Mouse (Mus musculus) liver, embryonic 11.5 days (tissue): Measurements from ENCODE around the gene Agfg2. TPM values are rescaled to one million over a fixed set of nuclear protein-coding genes. Genes with fewer than 3 reads are reported as not detected.

Experiments
- ATAC-seq: fragments of 200-750 bp; cut with Nextera tagmentation; replicated peaks from 2 replicates; pipeline ENCODE4 v1.8.0; 2017; ENCODE audit warnings: moderate number of reproducible peaks, mild to moderate bottlenecking, moderate TSS enrichment, moderate library complexity; ENCODE audit not compliant: low FRiP score
- DNase-seq: peaks from one replicate; pipeline ENCODE4 v3.0.0-alpha.2; 2017; ENCODE audit warnings: low spot score
- H3K27ac ChIP-seq: fragments of 300-500 bp; sonication (generic); 2 replicates; pipeline ENCODE4 v1.5.1; 2014; ENCODE audit warnings: mild to moderate bottlenecking, low read depth, low read length, control low read depth
- H3K27me3 ChIP-seq: fragments of 300-500 bp; sonication (generic); replicated peaks from 2 replicates; pipeline ENCODE4 v1.6.1; 2014; ENCODE audit warnings: low read length, mixed read lengths; ENCODE audit not compliant: control insufficient read depth, insufficient read depth
- H3K36me3 ChIP-seq: fragments of 300-500 bp; sonication (generic); 2 replicates; pipeline ENCODE4 v1.6.1; 2014; ENCODE audit warnings: mild to moderate bottlenecking, low read length, moderate library complexity, mixed read lengths; ENCODE audit not compliant: control insufficient read depth, insufficient read depth
- H3K4me1 ChIP-seq: fragments of 300-500 bp; sonication (generic); replicated peaks from 2 replicates; pipeline ENCODE4 v1.6.1; 2014; ENCODE audit warnings: low read length, mixed read lengths; ENCODE audit not compliant: control insufficient read depth, insufficient read depth
- H3K4me2 ChIP-seq: fragments of 300-500 bp; sonication (generic); 2 replicates; pipeline ENCODE4 v1.6.1; 2014; ENCODE audit warnings: mild to moderate bottlenecking, control low read depth, moderate library complexity
- H3K4me3 ChIP-seq: fragments of 300-500 bp; sonication (generic); 2 replicates; pipeline ENCODE4 v1.5.1; 2014; ENCODE audit warnings: low read depth, low read length, control low read depth
- H3K9ac ChIP-seq: fragments of 300-500 bp; sonication (generic); 2 replicates; pipeline ENCODE4 v1.6.1; 2014; ENCODE audit warnings: low read depth, low read length, control low read depth
- H3K9me3 ChIP-seq: fragments of 300-500 bp; sonication (generic); 2 replicates; pipeline ENCODE4 v1.6.1; 2016; ENCODE audit warnings: low read length, inconsistent platforms, mixed read lengths; ENCODE audit not compliant: control insufficient read depth
- WGBS: fragments of 180-500 bp; shearing (Covaris S2); extraction: QIAGEN DNeasy Blood & Tissue Kit; methylation state at CpG from one replicate; pipeline ENCODE4 v1.1.7; 2014; 5-methylcytosine and 5-hydroxymethylcytosine counted together
- polyA plus RNA-seq: library from polyadenylated mRNA; unstranded; fragments of >200 nt; fragmentation: Nextera tagmentation; extraction: Ambion mirVana; gene quantifications from 2 replicates; pipeline ENCODE4 v1.2.1, GENCODE M21; 2014

Gene Agfg2
- polyA plus RNA-seq, 1 experiment from 2014 or later, result 32.4 TPM

DNA sequence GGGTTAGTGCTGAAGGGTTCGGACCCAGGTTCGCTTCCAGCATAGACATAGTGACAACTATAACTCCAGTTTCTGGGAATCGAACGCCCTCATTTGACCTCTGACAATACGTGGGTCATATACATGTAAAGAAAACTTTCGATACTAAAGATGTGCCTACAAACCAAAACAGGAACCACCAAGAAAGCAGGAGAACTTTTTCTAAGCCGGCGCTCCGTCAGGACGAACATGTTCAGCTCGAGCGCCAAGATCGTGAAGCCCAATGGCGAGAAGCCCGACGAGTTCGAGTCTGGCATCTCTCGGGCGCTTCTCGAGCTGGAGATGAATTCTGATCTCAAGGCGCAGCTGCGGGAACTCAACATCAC, 83.2 kb downstream of the Agfg2 start:
- peaks cover 10% of the 10 kb centered on the region for H3K36me3 ChIP-seq
- H3K9me3 ChIP-seq, result no peaks in the 10 kb centered on the region
- DNase-seq (peak; percentile 65), ATAC-seq (no peak)
- peak overlapping the region; percentile 84 for H3K27ac ChIP-seq
- peak overlapping the region; percentile 83 for H3K4me3 ChIP-seq
- H3K27me3 ChIP-seq, result no peaks in the 10 kb centered on the region
- 1% methylated on average over 22 of the region's 22 CpGs for WGBS
- H3K9ac ChIP-seq, result peak overlapping the region; percentile 68
- H3K4me2 ChIP-seq, result peak overlapping the region; percentile 72
- H3K4me1 ChIP-seq, result peaks cover 29% of the 10 kb centered on the region

DNA sequence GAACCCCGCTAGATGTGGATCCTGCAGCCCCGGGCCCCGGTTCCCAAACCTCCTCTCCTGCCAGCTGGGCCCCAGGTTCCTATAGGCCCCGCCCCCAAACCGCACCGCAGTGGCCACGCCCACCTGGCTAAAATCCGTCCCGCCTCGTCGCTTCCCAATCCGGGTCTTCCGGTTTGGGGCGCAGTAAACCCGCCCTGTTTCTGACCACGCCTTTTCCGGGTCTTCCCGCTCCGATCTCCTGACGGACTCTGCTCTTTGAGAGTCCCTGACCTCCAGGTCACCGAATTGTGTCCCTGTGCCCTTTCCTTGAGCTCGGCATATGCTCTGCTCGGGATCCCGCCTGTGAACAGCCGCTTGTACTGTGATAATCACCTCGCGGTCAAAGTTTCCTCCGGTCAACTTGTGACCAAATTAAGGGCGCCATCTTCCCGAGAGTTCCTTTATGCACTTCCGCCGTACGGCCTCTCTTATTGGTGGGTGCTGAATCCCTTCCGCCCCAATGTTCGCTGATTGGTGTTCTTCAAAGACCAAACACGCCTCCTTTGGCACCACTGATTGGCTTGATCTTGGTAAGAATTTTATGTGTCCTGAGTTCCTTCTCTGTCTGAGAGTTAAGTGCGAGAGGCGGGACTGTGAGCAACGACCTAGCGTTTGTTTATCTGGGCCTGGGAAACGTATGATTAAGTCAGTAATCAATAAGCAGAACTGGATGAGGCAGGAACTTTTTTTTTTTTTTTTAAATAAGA, 83.7 kb downstream of the Agfg2 start, which contains the start of gene Mospd3:
Gene Mospd3 (minus strand): TSS at position 440 of the 746 bp plus-strand sequence.
- WGBS, result under 1% methylated on average over 41 of the region's 41 CpGs
- no peaks in the 10 kb centered on the region for H3K27me3 ChIP-seq
- H3K4me3 ChIP-seq, result peak within 1 kb of the TSS; percentile 83
- H3K27ac ChIP-seq, result peak within 1 kb of the TSS; percentile 84
- ATAC-seq (peak; percentile 91), DNase-seq (peak; percentile 97)
- peaks cover 8% of the 10 kb centered on the region for H3K36me3 ChIP-seq
- peaks cover 26% of the 10 kb centered on the region for H3K4me1 ChIP-seq
- H3K4me2 ChIP-seq, result peak within 1 kb of the TSS; percentile 96
- H3K9ac ChIP-seq, result peak within 1 kb of the TSS; percentile 80
- H3K9me3 ChIP-seq, result no peaks in the 10 kb centered on the region

Other genes starting within 250 kb of the Agfg2 start
- 0.39 and 0.49 TPM in 2 replicates for gene Zan, start 207.7 kb downstream of the Agfg2 start, polyA plus RNA-seq
- 61.4 and 70.6 TPM in 2 replicates for gene Pop7, start 182.2 kb downstream of the Agfg2 start, polyA plus RNA-seq
- gene Gigyf1, start 166.2 kb downstream of the Agfg2 start, polyA plus RNA-seq, result 7.0 and 9.0 TPM in 2 replicates
- gene Epo, start 151.5 kb downstream of the Agfg2 start, polyA plus RNA-seq, result 4.6 and 7.8 TPM in 2 replicates
- gene Gnb2, start 151.2 kb downstream of the Agfg2 start, polyA plus RNA-seq, result 306 and 319 TPM in 2 replicates
- 0.70 and 0.79 TPM in 2 replicates for gene Actl6b, start 131.2 kb downstream of the Agfg2 start, polyA plus RNA-seq
- gene Tfr2, start 114.9 kb downstream of the Agfg2 start, polyA plus RNA-seq, result 60.5 and 65.4 TPM in 2 replicates
- 58.5 and 59.7 TPM in 2 replicates for gene Mospd3, start 83.7 kb downstream of the Agfg2 start, polyA plus RNA-seq
- gene Pcolce, start 70.9 kb downstream of the Agfg2 start, polyA plus RNA-seq, result 43.9 and 49.2 TPM in 2 replicates
- gene Fbxo24, start 55.7 kb downstream of the Agfg2 start, polyA plus RNA-seq, result 0.18 TPM in 1 of 2 replicates, not detected in the other
- gene Lrch4, start 55.6 kb downstream of the Agfg2 start, polyA plus RNA-seq, result 46.6 and 54.5 TPM in 2 replicates
- 11.6 and 13.2 TPM in 2 replicates for gene Gm20605, start 55.6 kb downstream of the Agfg2 start, polyA plus RNA-seq
- 7.1 and 11.9 TPM in 2 replicates for gene Sap25, start 43.4 kb downstream of the Agfg2 start, polyA plus RNA-seq
- gene Irs3, start 39.0 kb downstream of the Agfg2 start, polyA plus RNA-seq, result 0.12 and 0.49 TPM in 2 replicates
- 0.39 and 0.43 TPM in 2 replicates for gene Nyap1, start 56.9 kb upstream of the Agfg2 start, polyA plus RNA-seq
- gene Tsc22d4, start 61.0 kb upstream of the Agfg2 start, polyA plus RNA-seq, result 129 and 134 TPM in 2 replicates
- gene Ppp1r35, start 94.1 kb upstream of the Agfg2 start, polyA plus RNA-seq, result 49.4 and 55.0 TPM in 2 replicates
- gene Mepce, start 102.9 kb upstream of the Agfg2 start, polyA plus RNA-seq, result 9.3 and 11.1 TPM in 2 replicates
- gene Zcwpw1, start 103.1 kb upstream of the Agfg2 start, polyA plus RNA-seq, result 10.2 and 13.1 TPM in 2 replicates
- gene Pilra, start 151.6 kb upstream of the Agfg2 start, polyA plus RNA-seq, result 1.3 and 1.5 TPM in 2 replicates
- 1.5 and 1.6 TPM in 2 replicates for gene Pilrb1, start 173.4 kb upstream of the Agfg2 start, polyA plus RNA-seq
- gene Pilrb2, start 187.1 kb upstream of the Agfg2 start, polyA plus RNA-seq, result 1.3 and 2.1 TPM in 2 replicates
- 0.79 and 0.95 TPM in 2 replicates for gene Cyp3a13, start 236.9 kb upstream of the Agfg2 start, polyA plus RNA-seq